Mouse (Mus musculus) heart, postnatal 10 days (tissue): Measurements from ENCODE around the gene Ankle2. TPM values are rescaled to one million over a fixed set of nuclear protein-coding genes. Genes with fewer than 3 reads are reported as not detected.
A peak's percentile ranks its signal among the peaks of the same experiment; 100 is the strongest.

Experiments
- DNase-seq, 2 experiments: peaks; one replicate each; pipeline ENCODE4 v3.0.0; 2021
- intact Hi-C: fragments of 180-260 bp; cut with DNase I; formaldehyde crosslinking; loops from one replicate; pipeline ENCODE4 v1.15.1; 2025
- total RNA-seq, 2 experiments: library from RNA; stranded (reverse); gene quantifications; 2 replicates each; pipeline ENCODE4 v1.2.3; 2021

The Ankle2 gene
- total RNA-seq = 10 to 100 TPM; 28.6 to 34.9 TPM

DNA sequence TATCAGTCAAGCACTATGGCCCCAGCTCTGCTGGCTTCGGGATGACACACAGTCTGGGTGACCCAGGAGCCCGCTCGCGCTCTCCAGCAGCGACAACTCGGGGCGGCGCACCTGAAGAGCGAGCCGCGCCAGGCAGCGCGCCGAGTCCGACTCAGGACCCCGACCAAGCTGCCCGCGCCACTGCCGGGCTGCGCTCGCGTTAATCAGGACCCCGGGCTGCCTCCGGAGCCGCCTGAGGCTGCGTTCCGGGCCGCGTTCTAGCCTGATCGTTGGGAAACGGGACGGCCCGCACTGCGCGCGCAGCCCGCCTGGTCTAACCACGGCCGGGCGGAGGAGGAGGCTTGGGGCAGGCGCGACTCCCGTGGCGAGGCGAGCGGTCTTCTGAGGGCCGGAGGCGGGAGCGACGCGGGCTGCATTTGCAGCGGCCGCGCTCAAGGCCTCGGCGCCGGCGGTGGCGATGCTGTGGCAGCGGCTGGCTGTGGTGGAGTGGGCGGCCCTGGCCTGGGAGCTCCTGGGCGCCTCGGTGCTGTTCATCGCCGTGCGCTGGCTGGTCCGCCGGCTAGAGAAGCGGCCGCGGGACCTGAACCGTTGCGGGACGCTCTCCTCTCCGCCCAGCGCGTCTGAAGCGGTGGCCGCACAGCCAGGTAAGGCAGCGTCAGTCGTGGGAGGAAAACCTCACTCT is at the start of gene Ankle2:
Gene Ankle2, plus strand, starts transcription at position 225 of the 682 bp plus-strand sequence.
- DNase-seq = peak; percentile 95
- intact Hi-C loops = no loop called here

- intact Hi-C loops = no loop called here
- peak; percentile 23 to 31 for DNase-seq
Measured at GRCm38 (mm10) chr5:110181716-110182115, 49.1 kb upstream of the Ankle2 start.

DNA sequence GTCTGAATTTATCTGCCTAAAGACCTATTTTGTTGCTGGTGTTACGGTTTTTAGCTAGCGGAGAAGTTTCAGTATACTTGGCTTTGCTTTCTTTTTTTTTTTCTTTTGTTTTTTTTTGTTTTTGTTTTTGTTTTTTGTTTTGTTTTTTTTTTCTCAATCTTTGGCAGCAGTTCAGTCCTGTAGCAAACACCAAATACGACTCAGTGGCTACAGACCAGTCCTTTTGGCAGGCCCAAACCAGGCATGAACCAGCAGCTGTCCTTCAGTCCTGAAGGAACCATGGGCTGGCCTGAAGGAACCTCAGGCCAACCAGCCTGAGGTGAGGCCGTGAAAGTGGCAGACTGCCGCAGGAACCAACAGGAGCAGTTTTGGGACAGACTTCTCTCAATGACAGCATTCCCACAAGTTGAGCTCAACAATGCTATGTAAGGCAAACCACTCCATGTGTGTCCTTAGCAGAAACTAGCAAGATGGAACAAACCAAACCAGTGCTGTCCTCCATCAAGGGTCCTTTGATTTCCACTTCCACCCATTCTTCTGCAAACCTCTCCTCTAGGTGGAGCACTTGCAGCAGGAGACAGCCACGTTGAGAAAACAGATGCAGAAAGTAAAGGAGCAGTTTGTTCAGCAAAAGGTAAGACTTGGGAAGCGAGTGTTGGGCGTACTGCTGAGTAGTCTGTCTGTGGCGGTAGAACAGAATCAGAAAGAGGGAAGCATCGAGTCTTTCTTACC is 27.5 kb upstream of the Ankle2 start:
- peak in 1 of 2 experiments; percentile 6 for DNase-seq
- intact Hi-C loops = no loop called here

DNA sequence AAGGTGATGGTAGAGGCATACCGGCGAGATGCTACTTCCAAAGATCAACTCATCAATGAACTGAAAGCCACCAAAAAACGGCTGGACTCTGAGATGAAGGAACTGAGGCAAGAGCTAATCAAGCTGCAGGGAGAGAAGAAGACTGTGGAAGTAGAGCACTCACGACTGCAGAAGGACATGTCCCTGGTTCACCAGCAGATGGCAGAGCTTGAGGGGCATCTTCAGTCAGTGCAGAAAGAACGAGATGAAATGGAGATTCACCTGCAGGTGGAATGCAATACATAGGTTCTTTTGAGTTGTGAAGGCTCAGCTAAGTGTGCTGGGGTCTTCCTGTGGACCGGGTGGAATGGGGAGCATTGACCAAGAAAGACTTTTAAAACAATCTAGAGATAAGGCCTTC is 26.0 kb upstream of the Ankle2 start:
- intact Hi-C loops = no loop called here
- no peak for DNase-seq

DNA sequence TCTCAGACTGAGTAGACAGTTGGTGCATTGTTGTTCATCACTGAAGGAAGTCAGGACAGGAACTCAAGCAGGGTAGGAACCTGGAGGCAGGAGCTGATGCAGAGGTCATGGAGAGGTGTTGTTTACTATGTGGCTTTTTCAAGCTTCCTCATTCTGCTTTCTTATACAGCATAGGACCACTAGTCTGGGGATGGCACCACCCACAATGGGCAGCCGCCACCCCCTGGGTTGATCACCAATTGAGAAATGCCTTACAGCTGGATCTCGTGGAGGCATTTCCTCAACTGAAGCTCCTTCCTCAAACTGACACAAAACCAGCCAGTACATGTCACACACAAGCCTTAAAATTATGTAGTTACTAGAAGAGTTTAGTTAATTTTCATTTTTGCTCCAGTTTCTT is 19.5 kb upstream of the Ankle2 start:
- intact Hi-C loops = no loop called here
- no peak for DNase-seq

DNA sequence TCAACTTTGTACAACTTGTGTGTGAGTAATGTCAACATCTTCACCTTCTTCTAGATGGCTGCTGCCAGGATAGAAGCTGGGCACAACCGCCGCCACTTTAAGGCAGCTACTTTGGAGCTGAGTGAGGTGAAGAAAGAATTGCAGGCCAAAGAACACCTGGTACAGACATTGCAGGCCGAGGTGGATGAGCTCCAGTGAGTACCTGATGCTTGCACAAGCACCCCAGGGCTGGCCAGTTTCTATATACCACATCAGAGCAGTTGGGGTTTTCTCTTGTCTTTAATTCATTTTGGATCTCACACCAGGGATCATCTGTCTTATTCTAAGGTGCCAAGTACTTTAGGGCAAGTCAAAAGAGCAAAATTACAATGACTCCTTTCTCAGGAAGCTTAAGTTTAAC is 14.0 kb upstream of the Ankle2 start:
- no peak for DNase-seq
- intact Hi-C loops = no loop called here

- no peak for DNase-seq
Measured at GRCm38 (mm10) chr5:110220331-110220730, 10.5 kb upstream of the Ankle2 start.

DNA sequence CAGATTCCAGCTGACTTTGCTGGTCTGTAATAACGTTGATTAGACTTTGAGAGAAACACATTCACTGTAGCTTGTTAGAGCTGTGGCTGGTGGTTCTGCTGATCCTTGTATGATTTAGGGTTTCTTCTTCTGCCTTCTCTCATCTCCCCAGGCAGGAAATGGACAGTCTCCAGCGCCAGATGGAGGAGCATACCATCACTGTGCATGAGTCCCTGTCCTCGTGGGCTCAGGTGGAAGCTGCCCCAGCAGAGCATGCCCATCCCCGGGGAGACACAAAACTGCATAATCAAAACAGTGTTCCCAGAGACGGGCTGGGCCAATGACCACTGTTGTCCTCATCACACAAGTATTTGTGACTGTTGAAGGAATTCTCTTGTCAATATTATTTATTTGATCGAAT is 8.0 kb upstream of the Ankle2 start:
- DNase-seq = no peak
- intact Hi-C loops = no loop called here

More at GRCm38 (mm10) chr5:110220331-110220730, 10.5 kb upstream of the Ankle2 start:
- intact Hi-C loops = no loop called here

DNA sequence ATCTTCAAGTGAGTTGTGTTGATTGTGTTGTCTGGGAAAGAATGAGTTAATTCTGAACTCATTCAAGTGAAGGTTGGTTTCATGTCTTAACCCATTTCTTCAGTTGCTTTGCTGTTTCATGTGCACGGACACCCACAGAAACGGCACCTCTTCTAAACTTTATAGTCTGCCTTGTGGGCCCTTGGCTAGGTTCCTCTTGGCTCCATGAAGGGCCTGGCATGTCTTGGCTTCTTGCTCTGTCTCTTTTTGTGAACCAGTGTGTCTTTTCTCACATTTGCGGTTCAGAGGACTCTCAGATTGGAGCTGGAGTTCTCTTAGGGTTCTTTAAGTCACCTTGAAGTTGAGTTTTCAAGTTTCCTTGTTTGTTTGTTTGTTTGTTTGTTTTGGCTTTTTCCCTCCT is 5.7 kb upstream of the Ankle2 start:
- no peak for DNase-seq
- intact Hi-C loops = no loop called here

DNA sequence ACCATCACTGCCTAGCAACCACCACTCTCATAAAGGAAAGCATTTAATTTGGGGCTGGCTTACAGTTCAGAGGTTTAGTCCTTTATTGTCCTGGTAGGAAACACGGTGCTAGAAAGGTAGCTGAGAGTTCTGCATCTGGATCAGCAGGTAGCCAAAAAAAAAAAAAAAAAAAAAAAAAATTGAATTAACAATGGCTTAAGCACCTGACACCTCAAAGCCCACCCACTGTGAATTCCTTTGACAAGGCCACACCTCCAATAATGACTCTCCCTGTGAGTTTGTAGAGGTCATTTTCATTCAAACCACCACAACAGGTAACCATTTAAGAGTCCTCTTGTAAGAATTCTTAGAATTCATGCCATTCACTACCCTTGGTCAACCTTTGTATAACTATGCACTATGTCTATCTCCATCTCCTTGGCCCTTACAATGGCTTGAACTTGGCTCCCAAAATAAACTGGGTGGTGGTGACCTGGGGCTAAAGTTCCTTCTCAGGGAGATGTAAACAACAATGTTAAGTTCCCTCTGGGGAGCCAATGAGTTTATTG is 3.4 kb upstream of the Ankle2 start:
- intact Hi-C loops = no loop called here
- DNase-seq = no peak

- intact Hi-C loops = no loop called here
- no peak for DNase-seq
Measured at GRCm38 (mm10) chr5:110230401-110230779, 414 bp upstream of the Ankle2 start.

DNA sequence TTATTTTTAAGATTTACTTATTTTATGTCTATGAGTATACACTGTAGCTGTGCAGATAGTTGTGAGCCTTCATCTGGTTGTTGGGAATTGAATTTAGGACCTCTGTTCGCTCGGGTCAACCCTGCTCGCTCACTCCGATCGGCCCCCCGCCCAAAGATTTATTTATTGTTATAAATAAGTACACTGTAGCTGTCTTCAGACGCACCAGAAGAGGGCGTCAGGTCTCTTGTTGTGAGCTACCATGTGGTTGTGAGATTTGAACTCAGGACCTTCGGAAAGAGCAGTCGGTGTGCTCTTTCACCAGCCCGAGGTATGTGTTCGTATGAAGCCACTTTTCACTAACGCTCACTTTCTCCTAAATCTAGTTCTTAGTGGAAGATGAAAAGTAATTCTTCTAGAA is 834 bp downstream of the Ankle2 start:
- intact Hi-C loops = no loop called here
- peak in 1 of 2 experiments; percentile 10 for DNase-seq

- no peak for DNase-seq
Measured at GRCm38 (mm10) chr5:110232346-110232745, 1.5 kb downstream of the Ankle2 start.

DNA sequence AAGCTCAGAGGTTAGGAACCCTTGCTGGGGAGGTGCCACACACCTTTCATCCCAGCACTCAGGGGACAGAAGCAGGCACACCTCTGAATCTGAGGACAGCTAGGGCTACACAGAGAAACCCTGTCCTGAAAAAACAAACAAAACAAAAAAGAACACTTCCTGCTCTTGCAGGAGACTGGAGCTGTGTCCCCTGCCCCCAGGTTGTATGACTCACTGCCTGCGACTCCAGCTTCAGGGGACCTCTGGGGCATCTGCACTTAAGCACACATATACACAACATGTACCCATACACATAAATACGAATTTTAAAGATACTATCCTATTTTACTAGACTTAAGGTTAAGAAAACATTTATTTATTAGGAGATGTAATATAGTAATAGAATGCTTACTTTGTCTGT is 13.3 kb downstream of the Ankle2 start:
- DNase-seq = no peak
- intact Hi-C loops = no loop called here

More at GRCm38 (mm10) chr5:110232346-110232745, 1.5 kb downstream of the Ankle2 start:
- intact Hi-C loops = no loop called here

- intact Hi-C loops = loop anchor here (5.0 kb wide), 1 partner anchor 90 kb away; the partner anchor contains the start of gene Golga3
- DNase-seq = no peak
Measured at GRCm38 (mm10) chr5:110266941-110267340, 36.1 kb downstream of the Ankle2 start.

- DNase-seq = peak; percentile 92 to 96
- intact Hi-C loops = loop anchor here (5.0 kb wide), 1 partner anchor 92 kb away; the partner anchor contains the start of gene Golga3
Measured at GRCm38 (mm10) chr5:110269141-110270101, 38.6 kb downstream of the Ankle2 start, which contains the start of gene Pgam5. Pgam5 (minus strand) TSS chr5:110269913.

DNA sequence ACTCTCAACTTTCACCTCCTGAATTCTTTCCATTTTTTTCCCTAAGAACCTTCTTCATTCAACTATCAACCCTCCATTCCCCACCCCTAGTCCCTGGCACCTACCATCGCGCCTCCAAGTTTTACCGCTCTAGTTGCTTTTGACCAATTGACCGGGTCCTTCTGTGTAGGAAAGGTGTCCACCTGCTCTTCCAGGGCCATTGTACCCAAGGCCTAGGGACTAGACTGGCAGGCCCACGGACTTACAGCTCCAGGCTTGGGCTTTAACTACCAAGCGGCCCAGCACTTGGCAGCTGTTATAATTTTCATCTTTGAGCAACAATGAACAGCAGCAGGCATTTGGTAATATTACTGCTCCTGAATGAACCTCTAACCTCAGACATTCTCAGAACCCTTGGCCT is 39.4 kb downstream of the Ankle2 start:
- intact Hi-C loops = no loop called here
- peak in 1 of 2 experiments; percentile 17 for DNase-seq

GRCm38 (mm10) chr5:110274147-110274546 is 43.3 kb downstream of the Ankle2 start:
- intact Hi-C loops = no loop called here

DNA sequence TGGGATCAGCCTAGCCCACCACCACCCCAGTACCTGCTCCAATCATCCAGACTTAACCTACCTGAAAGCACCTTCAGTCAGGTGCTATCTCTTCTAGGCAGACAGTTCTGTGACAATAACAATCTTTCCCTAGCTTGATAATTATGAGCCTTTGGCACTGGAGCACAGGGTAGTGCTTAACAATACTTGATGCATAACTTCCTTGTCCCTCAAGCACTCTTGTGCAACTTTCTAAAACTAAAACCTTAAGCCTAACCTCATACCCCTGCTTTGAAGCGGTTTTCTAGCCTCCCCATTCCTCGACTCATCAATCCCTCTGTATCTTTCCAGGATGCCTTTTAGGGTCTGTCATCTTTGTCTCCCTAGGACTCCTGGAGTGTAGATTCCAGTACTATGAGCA is 44.0 kb downstream of the Ankle2 start:
- no peak for DNase-seq
- intact Hi-C loops = no loop called here

More at GRCm38 (mm10) chr5:110274147-110274546, 43.3 kb downstream of the Ankle2 start:
- no peak for DNase-seq

- intact Hi-C loops = no loop called here
- no peak for DNase-seq
Measured at GRCm38 (mm10) chr5:110276391-110276790, 45.6 kb downstream of the Ankle2 start.
